Mouse (Mus musculus) lung, postnatal 0 days (tissue): ENCODE results near the gene H2-Eb2. TPM values are rescaled to one million over a fixed set of nuclear protein-coding genes. Genes with fewer than 3 reads are reported as not detected.

Experiments
- ATAC-seq: fragments of 200-750 bp; cut with Nextera tagmentation; 2 replicates; pipeline ENCODE4 v1.8.0; 2017; ENCODE audit warnings: moderate library complexity
- DNase-seq: peaks from one replicate; pipeline ENCODE4 v3.0.0-alpha.2; 2016; ENCODE audit warnings: low spot score
- H3K27ac ChIP-seq: fragments of 300-500 bp; sonication (generic); 2 replicates; pipeline ENCODE4 v1.5.1; 2014; ENCODE audit warnings: antibody characterized with exemption, mild to moderate bottlenecking, low read length, mixed read lengths
- H3K27me3 ChIP-seq: fragments of 300-500 bp; sonication (generic); replicated peaks from 2 replicates; pipeline ENCODE4 v1.6.1; 2014; ENCODE audit warnings: low read length, mixed read lengths; ENCODE audit not compliant: insufficient read depth
- H3K36me3 ChIP-seq: fragments of 300-500 bp; sonication (generic); 2 replicates; pipeline ENCODE4 v1.6.1; 2014; ENCODE audit warnings: low read length, mixed read lengths; ENCODE audit not compliant: insufficient read depth
- H3K4me1 ChIP-seq: fragments of 300-500 bp; sonication (generic); 2 replicates; pipeline ENCODE4 v1.6.1; 2014; ENCODE audit warnings: antibody characterized with exemption, low read depth, low read length, mixed read lengths; ENCODE audit not compliant: insufficient read depth
- H3K4me2 ChIP-seq: fragments of 300-500 bp; sonication (generic); replicated peaks from 2 replicates; pipeline ENCODE4 v1.6.1; 2014; ENCODE audit warnings: low read depth, mild to moderate bottlenecking, low read length, moderate library complexity, mixed read lengths
- H3K4me3 ChIP-seq: fragments of 300-500 bp; sonication (generic); 2 replicates; pipeline ENCODE4 v1.5.1; 2014; ENCODE audit warnings: low read depth, low read length
- H3K9ac ChIP-seq: fragments of 300-500 bp; sonication (generic); replicated peaks from 2 replicates; pipeline ENCODE4 v1.6.1; 2014; ENCODE audit warnings: low read depth, mild to moderate bottlenecking
- H3K9me3 ChIP-seq: fragments of 300-500 bp; sonication (generic); 2 replicates; pipeline ENCODE4 v1.6.1; 2016; ENCODE audit warnings: low read length, mixed read lengths
- CTCF ChIP-seq: IDR thresholded peaks from 2 replicates; pipeline ENCODE4 v1.5.1; 2016; ENCODE audit warnings: antibody characterized with exemption, mild to moderate bottlenecking
- EP300 ChIP-seq: IDR thresholded peaks from 2 replicates; pipeline ENCODE4 v1.6.1; 2016; ENCODE audit warnings: antibody characterized with exemption, mild to moderate bottlenecking, control low read depth
- WGBS: fragments of 180-500 bp; shearing (Covaris S2); extraction: QIAGEN DNeasy Blood & Tissue Kit; methylation state at CpG from one replicate; pipeline ENCODE4 v1.1.7; 2014; 5-methylcytosine and 5-hydroxymethylcytosine counted together
- polyA plus RNA-seq: library from polyadenylated mRNA; unstranded; fragments of >200 nt; fragmentation: Nextera tagmentation; extraction: Ambion mirVana; gene quantifications from 2 replicates; pipeline ENCODE4 v1.2.1, GENCODE M21; 2015

Gene H2-Eb2
- polyA plus RNA-seq, 1 experiment from 2014 or later = not detected

GRCm38 (mm10) chr17:34304751-34305150 lies 20.7 kb upstream of the H2-Eb2 start:
- TF ChIP-seq CTCF (no peak), EP300 (no peak)
- peak; percentile 90 for DNase-seq
- no peaks in the 10 kb centered on the region for H3K4me1 ChIP-seq
- H3K27ac ChIP-seq = no peak overlapping the region
- ATAC-seq = peak; percentile 76
- H3K4me3 ChIP-seq = no peak overlapping the region
- no peak overlapping the region for H3K4me2 ChIP-seq
- H3K9me3 ChIP-seq = no peaks in the 10 kb centered on the region
- H3K27me3 ChIP-seq = no peaks in the 10 kb centered on the region
- no peak overlapping the region for H3K9ac ChIP-seq
- 7% methylated on average over 4 of the region's 4 CpGs for WGBS
- no peaks in the 10 kb centered on the region for H3K36me3 ChIP-seq

- ATAC-seq = peak; percentile 88
Measured at GRCm38 (mm10) chr17:34305380-34306030, 20.0 kb upstream of the H2-Eb2 start, which contains the start of gene H2-Eb1. Gene H2-Eb1 (plus strand): TSS chr17:34305867.

GRCm38 (mm10) chr17:34306407-34306806 lies 19.1 kb upstream of the H2-Eb2 start:
- no peak overlapping the region for H3K4me3 ChIP-seq
- no peak for TF ChIP-seq EP300
- TF ChIP-seq CTCF = no peak
- H3K27me3 ChIP-seq = no peaks in the 10 kb centered on the region
- no peak overlapping the region for H3K27ac ChIP-seq
- DNase-seq = no peak
- H3K9me3 ChIP-seq = no peaks in the 10 kb centered on the region
- no peak overlapping the region for H3K9ac ChIP-seq
- no peak for ATAC-seq
- no peaks in the 10 kb centered on the region for H3K36me3 ChIP-seq
- no peak overlapping the region for H3K4me2 ChIP-seq
- WGBS = 88% methylated on average over 2 of the region's 2 CpGs
- no peaks in the 10 kb centered on the region for H3K4me1 ChIP-seq

More at GRCm38 (mm10) chr17:34305380-34306030, 20.0 kb upstream of the H2-Eb2 start, which contains the start of gene H2-Eb1:
- TF ChIP-seq EP300 = no peak
- no peak for TF ChIP-seq CTCF
- H3K27me3 ChIP-seq = no peaks in the 10 kb centered on the region
- no peaks in the 10 kb centered on the region for H3K36me3 ChIP-seq
- H3K9ac ChIP-seq = no peak within 1 kb of the TSS
- H3K4me2 ChIP-seq = no peak within 1 kb of the TSS
- peak; percentile 92 for DNase-seq
- no peaks in the 10 kb centered on the region for H3K4me1 ChIP-seq
- H3K9me3 ChIP-seq = no peaks in the 10 kb centered on the region
- H3K4me3 ChIP-seq = no peak within 1 kb of the TSS
- no peak within 1 kb of the TSS for H3K27ac ChIP-seq

- H3K27me3 ChIP-seq = no peaks in the 10 kb centered on the region
- no peak overlapping the region for H3K27ac ChIP-seq
- H3K9ac ChIP-seq = no peak overlapping the region
- ATAC-seq (no peak), DNase-seq (no peak)
- TF ChIP-seq EP300 (no peak), CTCF (no peak)
- no peak overlapping the region for H3K4me2 ChIP-seq
- H3K4me1 ChIP-seq = no peaks in the 10 kb centered on the region
- no peak overlapping the region for H3K4me3 ChIP-seq
- no peaks in the 10 kb centered on the region for H3K9me3 ChIP-seq
- H3K36me3 ChIP-seq = no peaks in the 10 kb centered on the region
Measured at GRCm38 (mm10) chr17:34307216-34307615, 18.2 kb upstream of the H2-Eb2 start.

GRCm38 (mm10) chr17:34308161-34308560 lies 17.3 kb upstream of the H2-Eb2 start:
- H3K27me3 ChIP-seq = no peaks in the 10 kb centered on the region
- no peaks in the 10 kb centered on the region for H3K36me3 ChIP-seq
- H3K4me3 ChIP-seq = no peak overlapping the region
- H3K4me2 ChIP-seq = no peak overlapping the region
- TF ChIP-seq EP300 = no peak
- no peak for TF ChIP-seq CTCF
- H3K27ac ChIP-seq = no peak overlapping the region
- no peaks in the 10 kb centered on the region for H3K9me3 ChIP-seq
- no peaks in the 10 kb centered on the region for H3K4me1 ChIP-seq
- ATAC-seq = no peak
- whole genome bisulfite sequencing = 66% methylated on average over 4 of the region's 4 CpGs
- no peak overlapping the region for H3K9ac ChIP-seq
- DNase-seq = no peak

GRCm38 (mm10) chr17:34309225-34309624 lies 16.2 kb upstream of the H2-Eb2 start:
- Histone ChIP-seq H3K4me3 (peak overlapping the region; percentile 51), H3K9ac (0 out of 2 replicates have a peak overlapping the region, but pooled peaks have one; percentile 20), H3K27me3 (no peaks in the 10 kb centered on the region), H3K4me2 (peak overlapping the region; percentile 61), H3K4me1 (no peaks in the 10 kb centered on the region), H3K36me3 (no peaks in the 10 kb centered on the region), H3K9me3 (no peaks in the 10 kb centered on the region), H3K27ac (no peak overlapping the region)
- WGBS = 23% methylated on average over 10 of the region's 10 CpGs
- TF ChIP-seq CTCF (no peak), EP300 (no peak)
- ATAC-seq (no peak), DNase-seq (no peak)
